Mouse (Mus musculus): ENCODE results near the gene Nudt7.

The Nudt7 gene

DNA sequence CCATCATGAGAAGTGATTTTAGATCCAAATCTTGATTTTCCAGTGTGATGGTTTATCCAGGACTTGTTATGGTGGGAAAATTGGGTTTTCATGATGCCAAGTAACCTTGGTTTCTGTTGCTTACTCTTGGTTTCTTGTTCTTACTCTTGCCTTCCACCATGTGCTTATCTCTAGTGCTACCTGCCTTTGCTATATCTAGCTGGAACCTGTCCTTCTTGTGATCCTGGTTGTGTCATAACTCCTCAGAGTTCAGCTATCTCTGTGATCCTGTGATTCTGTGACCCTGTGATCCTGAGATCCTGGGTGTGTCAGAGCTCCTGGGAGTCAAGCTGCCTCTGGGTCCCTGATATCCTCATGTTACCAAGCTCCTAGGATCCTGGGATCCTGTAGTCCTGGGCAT lies 8.8 kb downstream of the Nudt7 start:
- DNase-seq (ENCODE audit: extremely low spot score, low read depth, low spot score) = no peak

DNA sequence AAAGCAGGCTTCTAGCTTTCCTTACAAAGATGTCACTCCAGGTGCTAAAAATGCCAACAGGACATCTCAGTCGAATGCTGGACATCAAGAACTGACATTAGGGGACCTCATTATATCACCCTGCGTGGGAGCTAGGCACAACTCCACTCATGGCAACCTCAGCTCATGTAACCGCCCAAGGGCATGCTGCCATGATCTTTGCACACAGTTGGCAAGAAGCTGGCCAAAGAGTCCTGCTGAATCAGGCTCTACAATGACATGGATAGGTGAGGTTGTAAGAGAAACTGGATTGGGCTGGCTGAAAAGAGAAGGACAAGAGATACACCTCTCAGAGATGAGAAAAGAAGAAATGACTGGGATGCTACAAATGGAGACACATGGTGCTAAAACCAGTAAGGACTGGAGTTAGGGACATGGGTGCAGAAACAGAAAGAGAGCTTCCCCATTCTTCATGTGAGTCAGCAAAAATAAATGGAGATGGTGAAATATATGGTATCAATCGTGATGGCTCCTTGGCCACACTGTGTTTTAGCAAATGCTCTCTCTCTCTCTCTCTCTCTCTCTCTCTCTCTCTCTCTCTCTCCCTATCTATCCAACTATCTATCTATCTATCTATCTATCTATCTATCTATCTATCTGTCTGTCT lies 10.4 kb downstream of the Nudt7 start:
- no peak for DNase-seq (ENCODE audit: extremely low spot score, low read depth, low spot score)

DNA sequence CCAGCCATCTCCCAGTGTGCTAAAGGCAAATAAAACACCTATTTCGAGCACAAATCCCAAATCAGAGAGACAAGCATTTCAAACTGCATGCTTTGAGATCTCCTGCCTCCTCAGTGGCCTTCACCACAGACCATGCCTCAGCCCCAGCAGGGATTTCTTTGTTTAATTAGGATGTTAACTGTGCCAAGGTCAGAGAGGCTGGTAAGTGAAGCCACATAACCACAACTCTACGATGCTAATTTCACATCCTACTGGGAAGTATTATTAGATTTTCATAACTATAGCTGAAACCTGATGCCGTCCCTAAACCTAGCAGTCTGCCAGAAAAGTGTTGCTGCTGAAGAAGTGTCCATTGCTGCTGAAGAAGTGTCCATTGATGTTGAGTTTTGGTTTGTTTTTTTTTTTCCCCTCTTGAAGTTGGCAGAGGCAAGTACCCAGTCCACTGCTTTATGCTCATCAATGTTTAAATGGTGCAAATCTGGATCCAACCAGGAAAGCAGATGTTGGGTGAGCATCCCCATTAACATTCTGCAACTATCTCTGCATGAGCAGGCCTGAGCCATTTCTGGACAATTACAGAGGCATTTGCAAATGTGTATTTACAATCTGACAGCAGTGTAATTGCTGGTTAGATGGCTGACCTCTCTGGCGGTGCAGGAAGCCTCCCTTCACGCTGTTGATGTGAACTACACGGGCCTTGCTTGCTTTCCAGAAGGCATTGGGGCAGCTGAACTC lies 20.1 kb downstream of the Nudt7 start:
- no peak for DNase-seq (ENCODE audit: extremely low spot score, low read depth, low spot score)

DNA sequence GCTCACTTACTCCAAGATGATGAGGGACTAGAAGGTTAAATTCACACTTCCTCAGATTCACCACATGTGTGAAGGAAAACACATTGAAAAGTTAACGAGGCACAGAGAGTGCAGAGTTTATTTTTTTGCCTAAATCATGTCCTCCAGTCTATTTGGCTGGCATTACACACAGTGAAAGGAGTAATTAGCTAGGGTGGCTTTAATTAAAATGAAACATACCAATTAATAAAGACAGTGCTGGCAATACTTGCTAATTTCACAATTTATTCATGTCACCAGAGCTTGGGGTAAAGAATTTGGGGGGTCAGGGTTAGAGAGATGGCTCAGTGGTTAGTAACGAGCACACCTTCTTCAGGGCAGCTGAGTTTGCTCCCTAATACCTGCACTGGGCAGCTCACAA lies 25.2 kb downstream of the Nudt7 start:
- no peak for DNase-seq (ENCODE audit: extremely low spot score, low read depth, low spot score)

- DNase-seq (ENCODE audit: extremely low spot score, low read depth, low spot score) = no peak
Observed at GRCm38 (mm10) chr8:114159666-114160065, 26.3 kb downstream of the Nudt7 start.

DNA sequence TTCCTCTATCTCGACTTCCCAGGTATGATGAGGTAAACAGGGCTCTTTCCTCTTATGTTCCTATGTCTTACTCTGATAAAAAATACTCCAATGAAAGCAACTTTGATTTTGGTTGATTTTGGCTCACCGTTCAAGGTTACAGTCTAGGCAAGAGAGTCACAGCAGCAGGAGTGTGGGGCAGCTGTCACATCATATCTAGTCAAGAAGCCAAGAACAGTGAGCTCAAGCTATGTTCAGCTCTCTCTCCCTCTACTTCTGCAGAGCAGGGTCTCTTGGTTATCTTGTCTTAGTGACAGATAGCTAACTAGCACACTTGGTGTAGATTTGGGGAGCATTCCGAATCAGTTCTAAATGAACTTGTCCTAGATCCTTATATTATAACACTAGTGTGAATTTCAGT lies 30.5 kb downstream of the Nudt7 start:
- DNase-seq (ENCODE audit: extremely low spot score, low read depth, low spot score) = no peak

DNA sequence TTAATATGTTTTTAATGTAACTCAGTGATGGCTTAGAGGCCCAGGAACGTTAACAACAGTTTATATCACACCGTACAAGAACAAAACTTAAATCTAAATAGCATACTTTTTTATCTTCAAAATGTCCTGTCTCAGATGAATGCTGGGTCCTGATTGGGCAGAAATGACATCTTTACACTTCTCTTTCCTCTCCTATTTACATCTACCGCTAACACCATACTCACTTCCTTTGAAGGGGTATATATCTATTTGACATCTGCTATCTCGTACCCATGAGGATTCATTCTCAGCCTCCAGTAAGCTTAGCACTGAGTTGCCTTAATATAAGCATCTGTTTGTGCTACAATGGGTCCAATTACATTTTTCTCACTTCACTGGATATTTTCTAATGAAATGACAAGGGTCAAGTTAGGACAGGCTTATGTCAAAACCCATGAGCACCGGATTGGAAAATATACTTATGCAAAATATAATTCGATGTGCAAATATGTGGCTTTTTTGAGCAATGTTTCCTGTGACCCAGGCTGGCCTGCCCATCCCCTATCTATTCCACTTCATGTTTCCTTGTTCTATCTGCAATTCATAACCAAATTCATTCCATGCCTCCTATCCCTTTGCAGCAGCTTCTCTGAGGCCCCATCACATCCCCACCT lies 31.2 kb downstream of the Nudt7 start:
- no peak for DNase-seq (ENCODE audit: extremely low spot score, low read depth, low spot score)

GRCm38 (mm10) chr8:114165741-114166140 lies 32.4 kb downstream of the Nudt7 start:
- no peak for DNase-seq (ENCODE audit: extremely low spot score, low read depth, low spot score)

- no peak for DNase-seq (ENCODE audit: extremely low spot score, low read depth, low spot score)
Observed at GRCm38 (mm10) chr8:114176721-114177120, 43.4 kb downstream of the Nudt7 start.

GRCm38 (mm10) chr8:114193334-114193733 lies 60.0 kb downstream of the Nudt7 start:
- DNase-seq (ENCODE audit: extremely low spot score, low read depth, low spot score) = no peak

GRCm38 (mm10) chr8:114198990-114199389 lies 65.6 kb downstream of the Nudt7 start:
- DNase-seq (ENCODE audit: extremely low spot score, low read depth, low spot score) = no peak

Measured in hindlimb bud, embryonic 11.5 days (tissue).